Mouse (Mus musculus) layer of hippocampus, adult 2 months (tissue): ENCODE measurements around the gene Fzd1. TPM values are rescaled to one million over a fixed set of nuclear protein-coding genes. Genes with fewer than 3 reads are reported as not detected.

ENCODE experiments used
- DNase-seq, 2 experiments: peaks; one replicate each; pipeline ENCODE4 v3.0.0; 2022; ENCODE audit warnings: low spot score in 2 of 2
- H3K27ac ChIP-seq: fragments of 200-600 bp; 2 replicates; pipeline ENCODE4 v1.8.1; 2022
- H3K4me3 ChIP-seq: fragments of 200-600 bp; 2 replicates; pipeline ENCODE4 v1.8.1; 2022; ENCODE audit warnings: mild to moderate bottlenecking
- CTCF ChIP-seq: fragments of 200-600 bp; conservative IDR thresholded peaks from 2 replicates; pipeline ENCODE4 v1.8.1; 2022; ENCODE audit warnings: antibody characterized with exemption, mild to moderate bottlenecking, moderate library complexity
- microRNA-seq, 2 experiments: library from miRNA; unstranded; fragments of <30 nt; microRNA quantifications; one replicate each; pipeline ENCODE4 v1.2.0; 2021
- total RNA-seq, 2 experiments: library from RNA; stranded (reverse); gene quantifications; 2 replicates each; pipeline ENCODE4 v1.2.3; 2021

Fzd1 gene
- total RNA-seq, 2 experiments from 2014 or later = 9.3 to 9.4 TPM

- no peak overlapping the region for H3K27ac ChIP-seq
- DNase-seq = no peak
- no peak for TF ChIP-seq CTCF
- H3K4me3 ChIP-seq = no peak overlapping the region
Observed at GRCm38 (mm10) chr5:4732241-4733229, 25.3 kb downstream of the Fzd1 start.

- no peak for DNase-seq
- TF ChIP-seq CTCF = no peak
- no peak overlapping the region for H3K27ac ChIP-seq
- no peak overlapping the region for H3K4me3 ChIP-seq
Observed at GRCm38 (mm10) chr5:4731743-4732215, 26.1 kb downstream of the Fzd1 start.

- H3K4me3 ChIP-seq = no peak overlapping the region
- H3K27ac ChIP-seq = no peak overlapping the region
- TF ChIP-seq CTCF = no peak
- no peak for DNase-seq
Observed at GRCm38 (mm10) chr5:4731064-4731463, 26.8 kb downstream of the Fzd1 start.

Small RNAs within 50 kb of the gene (microRNA-seq; reads per million reads assigned to microRNA genes)
- gene Gm44483 = 0 reads per million in 2 experiments
